Mouse (Mus musculus): ENCODE data around the gene Sparc.

GRCm38 (mm10) chr11:55449531-55449930 lies 26.5 kb upstream of the Sparc start:
- TF ChIP-seq POLR2A (IDR thresholded peaks at IDR 0.05; ENCODE audit: borderline replicate concordance, low read depth, low read length) (no peak), CTCF (IDR thresholded peaks at IDR 0.05; ENCODE audit: low read depth, low read length) (no peak)

All from bone marrow macrophage, adult 2 months (primary cell).